In genomic region chr11:87828239-87828900, GRCm38 (mm10) we compare ENCODE assay signal across 24 mouse cellular contexts. TPM values are rescaled to one million over a fixed set of nuclear protein-coding genes. Genes with fewer than 3 reads are reported as not detected.
A peak's percentile ranks its signal among the peaks of the same experiment; 100 is the strongest.
DNase-seq lines count a peak whose midpoint lies in the region; ATAC-seq and TF ChIP-seq lines count a peak whose summit lies in the region.
"Had no signal": no experiment of that assay in that cellular context is flagged by ENCODE, and none has a peak within 500 bp of the region (broad histone marks: within the 10 kb centered on the region; RNA-seq: fewer than 3 reads in every experiment).

Lpo (minus strand) TSS chr11:87828289.

- 65% methylated on average over 10 of the region's 10 CpGs for WGBS in heart, embryonic 12.5 days
- 68% methylated on average over 10 of the region's 10 CpGs for WGBS in thymus, adult 2 months
- 26% methylated on average over 10 of the region's 10 CpGs for WGBS in midbrain, embryonic 12.5 days

- ATAC-seq in heart, embryonic 12.5 days (ENCODE audit: insufficient number of reproducible peaks, low FRiP score) = no peak
- no peak for ATAC-seq in midbrain, embryonic 12.5 days (ENCODE audit: low FRiP score, low read depth)
- ATAC-seq: forebrain, embryonic 13.5 days; intestine, embryonic 16.5 days had no signal

- no peaks in the 10 kb centered on the region for H3K36me3 ChIP-seq in heart, embryonic 12.5 days
- no peaks in the 10 kb centered on the region for H3K36me3 ChIP-seq in thymus, adult 2 months (ENCODE audit: control insufficient read depth, insufficient read depth, low read length)
- H3K36me3 ChIP-seq in midbrain, embryonic 12.5 days = no peaks in the 10 kb centered on the region
- H3K36me3 ChIP-seq: embryonic facial prominence, embryonic 10.5 days had no signal

- no peaks in the 10 kb centered on the region for H3K9me3 ChIP-seq in heart, embryonic 12.5 days (replicated peaks)
- H3K9me3 ChIP-seq in midbrain, embryonic 12.5 days = no peaks in the 10 kb centered on the region
- H3K9me3 ChIP-seq: embryonic facial prominence, embryonic 10.5 days; forebrain, embryonic 13.5 days; megakaryocyte, embryonic 14.5 days had no signal

- H3K9ac ChIP-seq in heart, embryonic 12.5 days = no peak within 1 kb of the TSS
- no peak within 1 kb of the TSS for H3K9ac ChIP-seq in midbrain, embryonic 12.5 days (replicated peaks)
- H3K9ac ChIP-seq: forebrain, embryonic 13.5 days had no signal

- peak; percentile 77 for DNase-seq in heart, adult 11 months
- no peak for DNase-seq in thymus, adult 2 months
- DNase-seq in thymus, postnatal 14 days = no peak
- DNase-seq in adrenal gland, postnatal 14 days = no peak
- no peak for DNase-seq in ovary, postnatal 10 days (ENCODE audit: low spot score)
- DNase-seq in urinary bladder, adult 18-20 months (ENCODE audit: low spot score in 2 of 2) = no peak
- DNase-seq: B cell, adult 2 months; cerebellum, postnatal 10 days; gastrocnemius, postnatal 14 days; heart, adult 2 months; lung, adult 18-20 months; lung, postnatal 14 days; right cerebral cortex, postnatal 14 days had no signal

- TF ChIP-seq POLR2A in thymus, adult 2 months (IDR thresholded peaks at IDR 0.05; ENCODE audit: control insufficient read depth, extremely low read depth, insufficient read depth, low read length, poor library complexity) = no peak

- no peak within 1 kb of the TSS for H3K4me3 ChIP-seq in heart, embryonic 12.5 days
- H3K4me3 ChIP-seq in thymus, adult 2 months (ENCODE audit: control insufficient read depth, insufficient read depth, low read length) = no peak within 1 kb of the TSS
- H3K4me3 ChIP-seq in midbrain, embryonic 12.5 days = no peak within 1 kb of the TSS
- H3K4me3 ChIP-seq: embryonic facial prominence, embryonic 10.5 days; forebrain, embryonic 13.5 days; heart, adult 2 months; megakaryocyte, embryonic 14.5 days had no signal

- H3K27ac ChIP-seq in heart, embryonic 12.5 days (ENCODE audit: poor library complexity, severe bottlenecking) = no peak within 1 kb of the TSS
- no peak within 1 kb of the TSS for H3K27ac ChIP-seq in thymus, adult 2 months (ENCODE audit: control insufficient read depth, insufficient read depth, low read length)
- peak within 1 kb of the TSS; percentile 8; the same call in 1 of the 2 replicates for H3K27ac ChIP-seq in midbrain, embryonic 12.5 days (replicated peaks)
- H3K27ac ChIP-seq: embryonic facial prominence, embryonic 10.5 days; forebrain, embryonic 13.5 days; heart, adult 2 months had no signal

- no peak within 1 kb of the TSS for H3K4me2 ChIP-seq in heart, embryonic 12.5 days
- no peak within 1 kb of the TSS for H3K4me2 ChIP-seq in midbrain, embryonic 12.5 days (replicated peaks)
- H3K4me2 ChIP-seq: forebrain, embryonic 13.5 days; liver, embryonic 11.5 days had no signal

- TF ChIP-seq CTCF in thymus, adult 2 months (IDR thresholded peaks at IDR 0.05; ENCODE audit: borderline replicate concordance, control insufficient read depth, extremely low read depth, insufficient read depth, low read length, poor library complexity) = no peak

- H3K4me1 ChIP-seq in heart, embryonic 12.5 days (replicated peaks) = no peaks in the 10 kb centered on the region
- H3K4me1 ChIP-seq in thymus, adult 2 months (replicated peaks; ENCODE audit: control insufficient read depth, insufficient read depth, low read length) = no peaks in the 10 kb centered on the region
- peaks cover 12% of the 10 kb centered on the region for H3K4me1 ChIP-seq in midbrain, embryonic 12.5 days
- H3K4me1 ChIP-seq: megakaryocyte, embryonic 14.5 days had no signal

- peaks cover 39% of the 10 kb centered on the region for H3K27me3 ChIP-seq in heart, embryonic 12.5 days (replicated peaks)
- H3K27me3 ChIP-seq in thymus, adult 2 months (ENCODE audit: control insufficient read depth, insufficient read depth, low read length) = no peaks in the 10 kb centered on the region
- H3K27me3 ChIP-seq in midbrain, embryonic 12.5 days = no peaks in the 10 kb centered on the region; the same call in 1 of the 2 replicates
- H3K27me3 ChIP-seq: forebrain, embryonic 13.5 days had no signal

RNA-seq across cellular contexts. Expression of gene Lpo, which starts in this region (rescaled TPM):
- not detected in 2 replicates for polyA plus RNA-seq in heart, embryonic 12.5 days (2016; fragmentation: Nextera tagmentation; extraction: Ambion mirVana)
- 8.0 and 10.1 TPM in 2 replicates for polyA plus RNA-seq in thymus, adult 2 months (2012; rRNA removed)
- 0.99 and 1.0 TPM in 2 replicates for polyA plus RNA-seq in midbrain, embryonic 12.5 days (2016; fragmentation: Nextera tagmentation; extraction: Ambion mirVana)
- not detected in 2 replicates for total RNA-seq in adrenal gland, postnatal 14 days (2021)
- total RNA-seq: adrenal gland, postnatal 4 days; gastrocnemius, postnatal 14 days; heart, adult 2 months; hematopoietic stem cell, adult 5-6 weeks had no signal
- polyA plus RNA-seq: kidney, embryonic 14.5 days; limb, embryonic 11.5 days; liver, embryonic 11.5 days had no signal
